22 mouse cellular contexts compared by ENCODE assay signal in the genomic region with DNA sequence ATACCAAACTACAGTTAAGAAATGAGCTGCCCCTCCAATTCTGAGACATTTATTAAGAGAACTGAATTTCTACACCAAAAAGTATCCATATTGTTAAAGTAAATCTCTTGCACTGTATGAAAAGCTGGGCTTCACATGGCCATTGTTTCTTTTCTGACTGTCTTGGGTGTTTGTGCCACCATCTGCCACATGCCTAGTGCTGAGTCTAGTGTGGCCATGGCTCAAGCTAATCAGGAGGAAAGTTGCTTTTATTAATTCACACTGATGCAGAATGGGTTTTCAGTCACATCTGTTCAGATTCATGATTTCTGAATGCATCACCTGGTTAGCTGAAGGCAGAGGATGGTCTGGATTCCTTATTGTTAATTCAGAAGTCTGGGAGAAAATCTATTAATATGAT.
DNase-seq lines count a peak whose midpoint lies in the region; ATAC-seq and TF ChIP-seq lines count a peak whose summit lies in the region.
"Had no signal": no experiment of that assay in that cellular context is flagged by ENCODE, and none has a peak within 500 bp of the region (broad histone marks: within the 10 kb centered on the region; RNA-seq: fewer than 3 reads in every experiment).

No protein-coding gene starts in this region.

- H3K9me3 ChIP-seq in forebrain, embryonic 11.5 days (ENCODE audit: control insufficient read depth, low read length): no peaks in the 10 kb centered on the region
- H3K9me3 ChIP-seq in forebrain, embryonic 10.5 days: no peaks in the 10 kb centered on the region
- H3K9me3 ChIP-seq in forebrain, embryonic 13.5 days (replicated peaks): no peaks in the 10 kb centered on the region
- no peaks in the 10 kb centered on the region for H3K9me3 ChIP-seq in hindbrain, embryonic 14.5 days (ENCODE audit: control insufficient read depth, low read length)
- H3K9me3 ChIP-seq in midbrain, postnatal 0 days (ENCODE audit: low read length): no peaks in the 10 kb centered on the region
- H3K9me3 ChIP-seq: embryonic facial prominence, embryonic 10.5 days; heart, embryonic 12.5 days; stomach, embryonic 15.5 days had no signal

- H3K4me2 ChIP-seq in forebrain, embryonic 11.5 days (ENCODE audit: low read depth, low read length, severe bottlenecking): no peak overlapping the region
- H3K4me2 ChIP-seq in forebrain, embryonic 13.5 days: no peak overlapping the region
- H3K4me2 ChIP-seq in hindbrain, embryonic 14.5 days (replicated peaks): peak overlapping the region; percentile 22; the same call in 1 of the 2 replicates
- H3K4me2 ChIP-seq in midbrain, postnatal 0 days (ENCODE audit: low read depth, low read length, poor library complexity, severe bottlenecking): no peak overlapping the region
- H3K4me2 ChIP-seq: heart, embryonic 12.5 days; stomach, embryonic 15.5 days had no signal

- ATAC-seq in forebrain, embryonic 11.5 days (replicated peaks; ENCODE audit: low FRiP score): peak; percentile 44; the same call in 1 of the 2 replicates
- peak; percentile 66 for ATAC-seq in forebrain, embryonic 13.5 days
- ATAC-seq in hindbrain, embryonic 14.5 days (ENCODE audit: low FRiP score): no peak
- no peak for ATAC-seq in midbrain, postnatal 0 days (ENCODE audit: low FRiP score)
- ATAC-seq: activated CD4-positive, CD25-positive, alpha-beta regulatory T cell, adult 4 months; liver, postnatal 0 days had no signal

- DNase-seq in forebrain, embryonic 11.5 days (ENCODE audit: low spot score): no peak
- no peak for DNase-seq in forebrain, embryonic 10.5 days (ENCODE audit: extremely low spot score, low spot score)
- no peak for DNase-seq in hindbrain, embryonic 14.5 days (ENCODE audit: low spot score)
- peak; percentile 23 for DNase-seq in midbrain, postnatal 0 days (ENCODE audit: low spot score)
- no peak for DNase-seq in left cerebral cortex, adult 2 months (ENCODE audit: extremely low spot score in 1 of 2, low spot score in 2 of 2)
- DNase-seq in right cerebral cortex, postnatal 25 days: no peak
- DNase-seq in cerebellum, adult 9-10 months: no peak
- DNase-seq: adrenal gland, postnatal 14 days; cerebellum, adult 11 months; cerebellum, postnatal 36 days; heart, adult 11 months; kidney, adult 9 months; kidney, postnatal 25 days; left cerebral cortex, postnatal 4 days; liver; liver, postnatal 0 days; thymus, adult 18-20 months had no signal

- no peak overlapping the region for H3K4me3 ChIP-seq in forebrain, embryonic 11.5 days (ENCODE audit: low read depth, low read length)
- no peak overlapping the region for H3K4me3 ChIP-seq in forebrain, embryonic 10.5 days
- H3K4me3 ChIP-seq in forebrain, embryonic 13.5 days: no peak overlapping the region
- no peak overlapping the region for H3K4me3 ChIP-seq in hindbrain, embryonic 14.5 days (replicated peaks; ENCODE audit: low read length)
- no peak overlapping the region for H3K4me3 ChIP-seq in midbrain, postnatal 0 days (ENCODE audit: low read depth, low read length)
- H3K4me3 ChIP-seq in left cerebral cortex, adult 2 months: no peak overlapping the region
- H3K4me3 ChIP-seq: embryonic facial prominence, embryonic 10.5 days; heart, embryonic 12.5 days; stomach, embryonic 15.5 days had no signal

- no peak overlapping the region for H3K9ac ChIP-seq in forebrain, embryonic 11.5 days (ENCODE audit: low read length)
- H3K9ac ChIP-seq in forebrain, embryonic 13.5 days: no peak overlapping the region
- H3K9ac ChIP-seq in hindbrain, embryonic 14.5 days: no peak overlapping the region
- H3K9ac ChIP-seq in midbrain, postnatal 0 days (replicated peaks; ENCODE audit: low read length, poor library complexity, severe bottlenecking): no peak overlapping the region
- H3K9ac ChIP-seq: heart, embryonic 12.5 days; liver, postnatal 0 days; stomach, embryonic 15.5 days had no signal

- TF ChIP-seq CTCF in midbrain, postnatal 0 days (IDR thresholded peaks at IDR 0.05): no peak
- no peak for TF ChIP-seq CTCF in left cerebral cortex, adult 2 months (IDR thresholded peaks at IDR 0.05)

- H3K27me3 ChIP-seq in forebrain, embryonic 11.5 days (ENCODE audit: control insufficient read depth, insufficient read depth, low read length): no peaks in the 10 kb centered on the region
- no peaks in the 10 kb centered on the region for H3K27me3 ChIP-seq in forebrain, embryonic 10.5 days (ENCODE audit: poor library complexity, severe bottlenecking)
- H3K27me3 ChIP-seq in forebrain, embryonic 13.5 days: no peaks in the 10 kb centered on the region
- no peaks in the 10 kb centered on the region for H3K27me3 ChIP-seq in hindbrain, embryonic 14.5 days (ENCODE audit: control insufficient read depth, insufficient read depth, low read length)
- no peaks in the 10 kb centered on the region for H3K27me3 ChIP-seq in midbrain, postnatal 0 days (ENCODE audit: insufficient read depth, low read length)
- H3K27me3 ChIP-seq: heart, embryonic 12.5 days; stomach, embryonic 15.5 days had no signal

- H3K27ac ChIP-seq in forebrain, embryonic 11.5 days (ENCODE audit: low read depth, low read length): no peak overlapping the region
- no peak overlapping the region for H3K27ac ChIP-seq in forebrain, embryonic 10.5 days
- H3K27ac ChIP-seq in forebrain, embryonic 13.5 days: no peak overlapping the region
- H3K27ac ChIP-seq in hindbrain, embryonic 14.5 days: no peak overlapping the region
- no peak overlapping the region for H3K27ac ChIP-seq in midbrain, postnatal 0 days (ENCODE audit: low read depth, low read length)
- H3K27ac ChIP-seq in left cerebral cortex, adult 2 months: no peak overlapping the region
- H3K27ac ChIP-seq: embryonic facial prominence, embryonic 10.5 days; stomach, embryonic 15.5 days had no signal

- intact Hi-C loops in left cerebral cortex, adult 2 months (cut with DNase I): loop anchor here (5.0 kb wide), 3 partner anchors 98 to 462 kb away; no protein-coding TSS in a partner anchor

- no peaks in the 10 kb centered on the region for H3K4me1 ChIP-seq in forebrain, embryonic 11.5 days (replicated peaks; ENCODE audit: control insufficient read depth, insufficient read depth, low read length)
- H3K4me1 ChIP-seq in forebrain, embryonic 10.5 days: peaks cover 10% of the 10 kb centered on the region
- peaks cover 30% of the 10 kb centered on the region for H3K4me1 ChIP-seq in forebrain, embryonic 13.5 days
- H3K4me1 ChIP-seq in hindbrain, embryonic 14.5 days (replicated peaks; ENCODE audit: control insufficient read depth, insufficient read depth, low read length): peaks cover 8% of the 10 kb centered on the region; the same call in 1 of the 2 replicates
- peaks cover 5% of the 10 kb centered on the region; the same call in 1 of the 2 replicates for H3K4me1 ChIP-seq in midbrain, postnatal 0 days (ENCODE audit: insufficient read depth, low read length)
- H3K4me1 ChIP-seq: embryonic facial prominence, embryonic 10.5 days; heart, embryonic 12.5 days; stomach, embryonic 15.5 days had no signal

- H3K36me3 ChIP-seq in forebrain, embryonic 11.5 days (ENCODE audit: control insufficient read depth, insufficient read depth, low read length): no peaks in the 10 kb centered on the region
- H3K36me3 ChIP-seq in forebrain, embryonic 10.5 days (replicated peaks): no peaks in the 10 kb centered on the region
- H3K36me3 ChIP-seq in forebrain, embryonic 13.5 days (ENCODE audit: poor library complexity, severe bottlenecking): no peaks in the 10 kb centered on the region
- no peaks in the 10 kb centered on the region for H3K36me3 ChIP-seq in hindbrain, embryonic 14.5 days (replicated peaks; ENCODE audit: control insufficient read depth, insufficient read depth)
- no peaks in the 10 kb centered on the region for H3K36me3 ChIP-seq in midbrain, postnatal 0 days (ENCODE audit: insufficient read depth, low read length)
- H3K36me3 ChIP-seq: embryonic facial prominence, embryonic 10.5 days; heart, embryonic 12.5 days; stomach, embryonic 15.5 days had no signal

Comparison
In these comparisons a context has a peak if more than half of its experiments do, and no peak if none do; other contexts are left out.
1. ATAC-seq: peak in forebrain, embryonic 11.5 days (single experiment) and forebrain, embryonic 13.5 days (single experiment); none in hindbrain, embryonic 14.5 days (single experiment) and midbrain, postnatal 0 days (single experiment).